Mouse (Mus musculus) CH12.LX (cell line): ENCODE results near the gene Ugt1a2. TPM values are rescaled to one million over a fixed set of nuclear protein-coding genes. Genes with fewer than 3 reads are reported as not detected.

Experiments
- DNase-seq: peaks from one replicate; pipeline ENCODE4 v3.0.0-alpha.2; 2013; ENCODE audit errors: extremely low read depth
- H3K27ac ChIP-seq: 2 replicates; pipeline ENCODE4 v1.5.1; 2012; ENCODE audit warnings: low read depth, mild to moderate bottlenecking, control low read depth, moderate library complexity; ENCODE audit not compliant: insufficient read depth
- H3K27me3 ChIP-seq: replicated peaks from 2 replicates; pipeline ENCODE3; 2012; ENCODE audit warnings: inconsistent platforms
- H3K36me3 ChIP-seq, 2 experiments: replicated peaks in 1 of 2; 2 replicates each; pipeline versions ENCODE3 to v1.6.1; 2012; ENCODE audit warnings: inconsistent platforms in 1 of 2, low read length in 1 of 2, mild to moderate bottlenecking in 1 of 2, mixed read lengths in 1 of 2, moderate library complexity in 1 of 2; ENCODE audit not compliant: control insufficient read depth in 1 of 2, insufficient read depth in 1 of 2
- H3K4me1 ChIP-seq, 2 experiments: 2 replicates each; pipeline ENCODE4 v1.6.1; 2012; ENCODE audit warnings: inconsistent platforms in 1 of 2, moderate library complexity in 1 of 2; ENCODE audit not compliant: insufficient read depth in 2 of 2, control insufficient read depth in 1 of 2
- H3K4me2 ChIP-seq: 2 replicates; pipeline ENCODE4 v1.6.1; 2012; ENCODE audit warnings: low read depth, mild to moderate bottlenecking, control low read depth; ENCODE audit not compliant: poor library complexity, insufficient read depth, severe bottlenecking
- H3K4me3 ChIP-seq, 3 experiments: fragments of 150-350 bp in 1 of 3; sonication (generic) in 1 of 3; replicated peaks in 1 of 3; 2 replicates each; pipeline versions ENCODE3 to v1.5.1; 2011 to 2012; ENCODE audit warnings: low read depth in 2 of 3, low read length in 2 of 3, mild to moderate bottlenecking in 2 of 3, moderate library complexity in 2 of 3, control low read depth in 1 of 3, improper control_type of control experiment in 1 of 3, inconsistent platforms in 1 of 3, mixed read lengths in 1 of 3; ENCODE audit not compliant: poor library complexity in 1 of 3
- H3K79me2 ChIP-seq: replicated peaks from 2 replicates; pipeline ENCODE4 v1.6.1; 2012; ENCODE audit warnings: mild to moderate bottlenecking, moderate library complexity; ENCODE audit not compliant: control insufficient read depth, poor library complexity, insufficient read depth, severe bottlenecking; ENCODE audit errors: extremely low read depth
- H3K9ac ChIP-seq: 2 replicates; pipeline ENCODE4 v1.6.1; 2012; ENCODE audit warnings: low read depth, mild to moderate bottlenecking, control low read depth, moderate library complexity; ENCODE audit not compliant: insufficient read depth
- H3K9me3 ChIP-seq: replicated peaks from 2 replicates; pipeline ENCODE3; 2012; ENCODE audit warnings: low read length, inconsistent platforms, mixed read lengths
- BHLHE40 ChIP-seq: IDR thresholded peaks from 2 replicates; pipeline ENCODE4 v1.6.1; 2011; ENCODE audit warnings: mild to moderate bottlenecking, low read depth, low read length, improper control_type of control experiment
- CHD1 ChIP-seq: IDR thresholded peaks from 2 replicates; pipeline ENCODE4 v1.6.1; 2012; ENCODE audit warnings: low read depth, low read length, improper control_type of control experiment, inconsistent platforms
- CHD2 ChIP-seq: IDR thresholded peaks from 2 replicates; pipeline ENCODE4 v1.6.1; 2011; ENCODE audit warnings: low read length, improper control_type of control experiment
- CTCF ChIP-seq, 2 experiments: IDR thresholded peaks in 1 of 2; conservative IDR thresholded peaks in 1 of 2; 2 replicates each; pipeline ENCODE4 v1.5.1; 2011 to 2012; ENCODE audit warnings: low read depth in 2 of 2, low read length in 2 of 2, improper control_type of control experiment in 1 of 2, inconsistent platforms in 1 of 2, mild to moderate bottlenecking in 1 of 2, moderate library complexity in 1 of 2
- E2F4 ChIP-seq: IDR thresholded peaks from 2 replicates; pipeline ENCODE4 v1.6.1; 2011; ENCODE audit warnings: low read depth, low read length, improper control_type of control experiment; ENCODE audit not compliant: insufficient replicate concordance
- EP300 ChIP-seq: IDR thresholded peaks from 2 replicates; pipeline ENCODE4 v1.6.1; 2011; ENCODE audit warnings: low read length, improper control_type of control experiment
- ETS1 ChIP-seq: conservative IDR thresholded peaks from 2 replicates; pipeline ENCODE4 v1.6.1; 2012; ENCODE audit warnings: low read depth, mild to moderate bottlenecking, inconsistent platforms, low read length, improper control_type of control experiment, moderate library complexity
- GABPA ChIP-seq: IDR thresholded peaks from 2 replicates; pipeline ENCODE4 v1.6.1; 2012; ENCODE audit warnings: low read depth, low read length, improper control_type of control experiment, inconsistent platforms; ENCODE audit not compliant: insufficient replicate concordance
- HCFC1 ChIP-seq: IDR thresholded peaks from 2 replicates; pipeline ENCODE4 v1.6.1; 2012; ENCODE audit warnings: low read depth, mild to moderate bottlenecking, inconsistent platforms, low read length, improper control_type of control experiment
- JUND ChIP-seq: conservative IDR thresholded peaks from 2 replicates; pipeline ENCODE4 v1.6.1; 2011; ENCODE audit warnings: low read depth, low read length, improper control_type of control experiment
- KAT2A ChIP-seq: IDR thresholded peaks from 2 replicates; pipeline ENCODE4 v1.6.1; 2012; ENCODE audit warnings: low read length, improper control_type of control experiment, inconsistent platforms; ENCODE audit not compliant: insufficient replicate concordance
- MEF2A ChIP-seq: IDR thresholded peaks from 2 replicates; pipeline ENCODE4 v1.6.1; 2014; ENCODE audit warnings: low read depth, mild to moderate bottlenecking, inconsistent platforms, low read length, improper control_type of control experiment, borderline replicate concordance
- MXI1 ChIP-seq: IDR thresholded peaks from 2 replicates; pipeline ENCODE4 v1.6.1; 2011; ENCODE audit warnings: mild to moderate bottlenecking, low read depth, low read length, improper control_type of control experiment
- MYC ChIP-seq: IDR thresholded peaks from 2 replicates; pipeline ENCODE4 v1.6.1; 2011; ENCODE audit warnings: low read depth, mild to moderate bottlenecking, improper control_type of control experiment, low read length
- NELFE ChIP-seq: IDR thresholded peaks from 2 replicates; pipeline ENCODE4 v1.6.1; 2011; ENCODE audit warnings: low read depth, low read length, improper control_type of control experiment
- NRF1 ChIP-seq: IDR thresholded peaks from 2 replicates; pipeline ENCODE4 v1.6.1; 2014; ENCODE audit warnings: low read depth, mild to moderate bottlenecking, inconsistent platforms, low read length, improper control_type of control experiment, moderate library complexity
- PAX5 ChIP-seq: IDR thresholded peaks from 2 replicates; pipeline ENCODE4 v1.6.1; 2012; ENCODE audit warnings: low read length, inconsistent platforms, mixed read lengths
- POLR2A ChIP-seq: IDR thresholded peaks from 2 replicates; pipeline ENCODE4 v1.6.1; 2011; ENCODE audit warnings: low read depth, mild to moderate bottlenecking, improper control_type of control experiment, low read length
- POLR2AphosphoS2 ChIP-seq: IDR thresholded peaks from 2 replicates; pipeline ENCODE4 v1.6.1; 2011; ENCODE audit warnings: low read depth, low read length, improper control_type of control experiment
- RAD21 ChIP-seq: IDR thresholded peaks from 2 replicates; pipeline ENCODE4 v1.6.1; 2011; ENCODE audit warnings: low read depth, mild to moderate bottlenecking, low read length, improper control_type of control experiment, moderate library complexity
- RCOR1 ChIP-seq: conservative IDR thresholded peaks from 2 replicates; pipeline ENCODE4 v1.6.1; 2012; ENCODE audit warnings: low read depth, mild to moderate bottlenecking, inconsistent platforms, low read length, improper control_type of control experiment
- SIN3A ChIP-seq: IDR thresholded peaks from 2 replicates; pipeline ENCODE4 v1.6.1; 2012; ENCODE audit warnings: low read length, improper control_type of control experiment, inconsistent platforms
- SMC3 ChIP-seq: IDR thresholded peaks from 2 replicates; pipeline ENCODE4 v1.6.1; 2011; ENCODE audit warnings: low read depth, low read length, improper control_type of control experiment
- TBP ChIP-seq: conservative IDR thresholded peaks from 2 replicates; pipeline ENCODE4 v1.6.1; 2011; ENCODE audit warnings: low read depth, low read length, improper control_type of control experiment
- TCF12 ChIP-seq: IDR thresholded peaks from 2 replicates; pipeline ENCODE4 v1.6.1; 2014; ENCODE audit warnings: low read depth, mild to moderate bottlenecking, inconsistent platforms, low read length, improper control_type of control experiment
- USF1 ChIP-seq: IDR thresholded peaks from 2 replicates; pipeline ENCODE4 v1.6.1; 2014; ENCODE audit warnings: low read depth, mild to moderate bottlenecking, inconsistent platforms, low read length, improper control_type of control experiment
- USF2 ChIP-seq: conservative IDR thresholded peaks from 2 replicates; pipeline ENCODE4 v1.6.1; 2011; ENCODE audit warnings: low read depth, low read length, improper control_type of control experiment
- ZKSCAN1 ChIP-seq: IDR thresholded peaks from 2 replicates; pipeline ENCODE4 v1.6.1; 2012; ENCODE audit warnings: low read depth, inconsistent platforms, low read length, improper control_type of control experiment, borderline replicate concordance
- ZMIZ1 ChIP-seq: IDR thresholded peaks from 2 replicates; pipeline ENCODE4 v1.6.1; 2012; ENCODE audit warnings: low read depth, mild to moderate bottlenecking, inconsistent platforms, low read length, improper control_type of control experiment
- ZNF384 ChIP-seq: IDR thresholded peaks from 2 replicates; pipeline ENCODE4 v1.6.1; 2012; ENCODE audit warnings: low read depth, low read length, improper control_type of control experiment, inconsistent platforms
- dilution Hi-C: fragments of 300-500 bp; cut with MboI; formaldehyde crosslinking; loops from 2 replicates; pipeline ENCODE4 v1.14.3; 2020; ENCODE audit warnings: low sequenced_read_pairs; ENCODE audit not compliant: extremely low pct_unique_long_range_greater_than_20kb, extremely low pct_ligation_motif_present
- in situ Hi-C: fragments of 300-500 bp; cut with MboI; formaldehyde crosslinking; loops from 3 replicates; pipeline ENCODE4 v1.14.3; 2019; ENCODE audit warnings: low sequenced_read_pairs, low pct_ligation_motif_present, low pct_unique_long_range_greater_than_20kb, mixed read lengths
- polyA plus RNA-seq: library from polyadenylated mRNA; unstranded; fragments of >175 nt; gene quantifications from 2 replicates; pipeline ENCODE4 v1.2.1, GENCODE M21; 2012; ENCODE audit warnings: low read depth; ENCODE audit not compliant: insufficient read length
- total RNA-seq, 2 experiments: library from RNA; depleted of rRNA; stranded (reverse); fragments of 300-350 nt in 1 of 2; fragments of >200 nt in 1 of 2; gene quantifications; 2 replicates each; pipeline ENCODE4 v1.2.3; 2012 to 2014

Gene Ugt1a2
- total and polyA plus RNA-seq, 3 experiments: not detected

GRCm38 (mm10) chr1:88217144-88217543 is 16.7 kb downstream of the Ugt1a2 start:
- Histone ChIP-seq H3K9me3 (peaks cover 78% of the 10 kb centered on the region), H3K4me3 (no peak overlapping the region), H3K4me2 (no peak overlapping the region), H3K79me2 (no peaks in the 10 kb centered on the region), H3K27ac (no peak overlapping the region), H3K27me3 (no peaks in the 10 kb centered on the region)
- in situ Hi-C loops: no loop called here
- no peak for TF ChIP-seq GABPA
- TF ChIP-seq TCF12: no peak
- no peak for TF ChIP-seq CHD1
- TF ChIP-seq PAX5: no peak
- peak in 1 of 2 experiments; percentile 46; a peak in 2 of 4 replicates for TF ChIP-seq CTCF (conservative IDR thresholded peaks at IDR 0.05 in 1 of 2, IDR thresholded peaks at IDR 0.05 in 1 of 2; ENCODE audit: low read depth in 2 of 2, low read length in 2 of 2)
- no peak for TF ChIP-seq MYC
- TF ChIP-seq SIN3A: no peak
- TF ChIP-seq KAT2A: no peak
- TF ChIP-seq MXI1: peak; percentile 45; the same call in 1 of the 2 replicates
- TF ChIP-seq ETS1: no peak
- no peak for TF ChIP-seq TBP
- TF ChIP-seq RAD21: no peak
- 0 out of 2 replicates have a peak, but pooled peaks have one; percentile 10 for TF ChIP-seq NELFE
- peak; percentile 41; the same call in 1 of the 2 replicates for TF ChIP-seq ZMIZ1
- no peak for TF ChIP-seq NRF1
- no peak for TF ChIP-seq JUND
- peak; percentile 55; the same call in 1 of the 2 replicates for TF ChIP-seq RCOR1
- TF ChIP-seq E2F4: no peak
- TF ChIP-seq EP300: no peak
- 0 out of 2 replicates have a peak, but pooled peaks have one; percentile 17 for TF ChIP-seq BHLHE40
- 0 out of 2 replicates have a peak, but pooled peaks have one; percentile 22 for TF ChIP-seq CHD2
- no peak for TF ChIP-seq SMC3
- TF ChIP-seq USF2: no peak
- no peak for TF ChIP-seq MEF2A
- TF ChIP-seq POLR2AphosphoS2: no peak
- no peak for TF ChIP-seq ZNF384
- no peak for TF ChIP-seq ZKSCAN1
- TF ChIP-seq HCFC1: no peak
- no peak for TF ChIP-seq POLR2A
- TF ChIP-seq USF1: no peak
- TF ChIP-seq, all 38 proteins: peak for 7
- peak; percentile 7 for DNase-seq
- Histone ChIP-seq H3K4me1 (no peaks in the 10 kb centered on the region), H3K36me3 (no peaks in the 10 kb centered on the region), H3K9ac (no peak overlapping the region)
- dilution Hi-C loops: no loop called here
